Mouse (Mus musculus) right cerebral cortex, postnatal 14 days (tissue): ENCODE data around the gene Elk4.

Source experiments
- DNase-seq: peaks from one replicate; pipeline ENCODE4 v3.0.0; 2022

Elk4 gene

DNA sequence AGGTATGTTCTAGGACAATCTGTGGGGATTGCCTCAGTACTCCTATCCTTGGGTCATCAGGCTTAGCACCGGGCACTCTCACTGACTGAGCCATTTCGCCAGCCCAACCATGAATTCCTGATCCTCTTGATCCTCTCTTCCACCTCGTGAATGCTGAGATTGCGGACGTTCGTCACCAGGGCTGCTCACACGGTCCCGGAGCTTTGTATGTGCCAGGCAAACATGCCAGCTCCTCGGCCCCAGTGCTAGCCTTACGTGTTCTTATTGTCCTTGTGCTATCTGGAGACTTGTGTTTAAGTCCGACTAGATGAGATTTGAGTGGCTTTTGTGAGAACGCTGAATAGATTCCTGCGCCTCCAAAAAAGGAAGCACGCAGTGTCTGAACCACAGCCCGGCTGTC, 20.0 kb upstream of the Elk4 start:
- DNase-seq = no peak

DNA sequence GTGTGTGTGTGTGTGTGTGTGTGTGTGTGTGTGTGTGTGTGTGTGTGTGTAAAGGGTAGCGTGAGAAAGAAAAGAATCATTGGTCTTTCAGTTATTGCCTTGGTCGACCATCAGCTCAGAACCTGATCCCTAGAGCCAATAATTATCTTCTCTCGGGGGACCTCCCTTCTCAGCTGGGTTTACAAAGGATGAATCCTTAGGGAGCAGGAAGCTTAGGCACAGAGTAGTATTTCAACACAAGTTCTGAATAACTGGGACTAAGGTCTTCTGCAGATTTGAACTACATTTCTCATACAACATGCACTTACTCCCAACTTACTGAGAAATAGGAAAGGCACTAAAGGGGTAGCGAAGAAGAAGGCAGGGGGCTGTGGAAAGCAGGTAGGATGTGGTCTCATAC, 17.9 kb upstream of the Elk4 start:
- DNase-seq = no peak

DNA sequence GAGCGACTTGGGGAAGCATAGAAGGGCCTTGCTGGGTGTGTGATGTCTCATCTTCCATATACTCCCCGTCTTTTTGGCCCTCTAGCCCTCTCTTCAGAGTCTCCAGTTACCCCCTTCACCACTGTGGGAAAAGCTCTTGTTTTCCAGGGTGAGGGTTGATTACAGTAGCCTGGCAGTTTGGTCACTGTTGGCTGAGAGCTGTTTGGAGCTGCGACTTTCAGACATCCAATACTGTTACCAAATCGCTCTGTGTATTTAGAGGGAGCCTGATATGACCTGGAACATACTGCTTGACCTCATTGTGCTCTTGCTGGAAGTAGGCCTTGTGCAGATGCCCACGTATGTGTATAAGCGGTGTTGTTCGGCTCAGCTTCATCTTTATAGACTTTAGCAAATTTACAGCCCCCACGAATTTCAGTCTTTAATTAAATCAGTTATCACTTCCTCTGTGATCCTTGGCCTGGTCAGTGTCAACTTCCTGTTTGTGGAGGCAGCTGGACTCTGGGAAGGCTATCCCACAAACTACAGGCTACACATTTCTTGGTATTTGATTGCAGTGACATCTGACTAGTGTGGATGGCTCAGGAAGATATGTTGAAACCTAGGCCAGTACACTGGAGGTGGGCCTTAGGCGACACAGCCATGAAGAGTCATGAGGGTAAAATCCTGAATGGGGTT, 17.2 kb upstream of the Elk4 start:
- DNase-seq = no peak

DNA sequence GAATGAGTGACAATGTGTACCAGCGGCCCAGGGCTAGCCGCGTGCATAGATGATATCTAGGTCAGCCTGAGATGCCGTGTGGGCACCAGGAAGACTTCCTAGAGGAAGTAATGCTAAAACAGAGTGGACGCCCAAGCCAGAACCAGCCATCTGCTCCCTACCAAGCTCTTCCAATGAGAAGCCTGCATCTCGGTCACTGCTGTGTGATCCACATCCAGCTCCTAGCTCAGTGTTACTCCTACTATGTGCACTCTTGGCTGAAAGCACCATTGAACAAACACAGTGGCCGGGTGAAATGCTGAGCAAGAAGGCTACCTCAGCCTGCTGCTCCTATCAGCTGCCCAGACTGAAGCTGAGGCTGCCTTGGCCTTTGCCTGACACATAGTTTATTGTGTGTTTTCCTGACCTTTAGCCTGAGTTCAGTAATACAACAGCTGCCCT, 14.8 kb upstream of the Elk4 start:
- DNase-seq = no peak

DNA sequence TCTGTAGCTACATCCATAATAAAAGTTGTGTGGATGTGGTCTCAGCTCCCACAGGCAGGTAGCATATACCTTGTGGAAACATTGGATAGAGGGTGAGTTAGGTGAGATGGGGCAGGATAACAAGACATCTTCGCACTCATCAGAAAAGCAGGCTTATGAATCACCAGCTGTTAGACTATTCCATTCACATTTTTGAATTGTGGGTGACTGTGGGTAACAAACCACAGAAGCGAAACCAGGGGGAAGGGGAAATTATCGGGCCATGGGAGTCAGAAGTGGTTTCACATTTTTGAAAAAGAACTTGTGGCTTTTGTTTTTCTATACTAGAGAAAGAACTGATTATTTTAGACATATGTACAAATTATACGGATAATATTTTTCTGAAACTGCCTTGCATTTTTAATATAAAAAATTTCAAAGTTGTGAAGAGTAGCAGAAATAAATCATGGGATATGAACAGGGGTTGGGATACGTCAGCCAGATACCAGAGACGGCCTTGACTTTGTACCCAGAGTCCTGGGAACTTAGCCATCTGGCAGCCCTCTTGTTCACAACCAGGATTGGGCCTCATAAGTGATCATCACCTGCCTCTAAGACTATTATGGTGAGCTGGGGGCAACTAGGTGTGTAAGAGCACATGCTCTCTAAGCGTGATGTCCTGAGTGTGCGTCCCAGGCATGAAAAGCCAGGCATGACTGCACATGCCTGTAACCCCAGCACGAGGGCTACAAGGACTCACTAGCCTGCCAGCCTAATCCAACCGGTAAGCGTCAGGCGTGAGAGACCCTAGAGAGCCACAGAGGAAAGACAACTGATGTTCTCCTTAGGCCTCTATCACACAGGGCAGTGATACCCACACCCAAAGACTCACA, 14.0 kb upstream of the Elk4 start:
- DNase-seq = no peak

DNA sequence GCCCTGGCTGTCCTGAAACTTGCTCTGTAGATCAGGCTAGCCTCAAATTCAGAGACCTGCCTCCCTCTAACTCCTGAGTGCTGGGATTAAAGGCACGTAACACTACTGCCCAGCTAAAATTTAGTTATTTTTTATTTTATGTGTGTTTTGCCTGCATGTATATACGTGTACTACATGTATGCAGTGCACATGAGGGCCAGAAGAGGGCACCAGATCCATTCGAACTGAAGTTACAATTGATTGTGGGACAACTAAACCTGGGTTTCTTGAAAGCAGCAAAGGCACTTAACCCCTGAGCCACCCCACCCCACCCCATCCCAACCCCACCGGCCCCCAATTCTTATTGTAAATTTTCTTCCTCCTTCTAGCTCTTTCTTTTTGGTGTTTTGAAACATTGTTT, 12.3 kb upstream of the Elk4 start:
- DNase-seq = peak; percentile 69

DNA sequence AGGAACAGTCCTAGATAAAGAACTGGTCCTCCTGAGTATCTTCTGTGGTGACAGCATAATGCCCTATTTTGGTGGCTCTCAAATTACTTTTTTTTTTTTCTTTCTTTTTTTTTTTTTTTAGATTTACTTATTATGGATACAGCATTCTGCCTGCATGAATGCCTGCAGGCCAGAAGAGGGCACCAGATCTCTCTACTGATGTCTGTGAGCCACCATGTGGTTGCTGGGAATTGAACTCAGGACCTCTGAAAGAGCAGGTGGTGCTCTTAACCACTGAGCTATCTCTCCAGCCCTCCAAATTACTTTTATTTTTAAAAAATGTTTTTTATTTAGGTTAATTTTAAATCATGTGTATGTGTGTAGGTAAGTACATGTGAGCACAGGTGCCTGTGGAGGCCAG, 6.9 kb upstream of the Elk4 start:
- DNase-seq = no peak

DNA sequence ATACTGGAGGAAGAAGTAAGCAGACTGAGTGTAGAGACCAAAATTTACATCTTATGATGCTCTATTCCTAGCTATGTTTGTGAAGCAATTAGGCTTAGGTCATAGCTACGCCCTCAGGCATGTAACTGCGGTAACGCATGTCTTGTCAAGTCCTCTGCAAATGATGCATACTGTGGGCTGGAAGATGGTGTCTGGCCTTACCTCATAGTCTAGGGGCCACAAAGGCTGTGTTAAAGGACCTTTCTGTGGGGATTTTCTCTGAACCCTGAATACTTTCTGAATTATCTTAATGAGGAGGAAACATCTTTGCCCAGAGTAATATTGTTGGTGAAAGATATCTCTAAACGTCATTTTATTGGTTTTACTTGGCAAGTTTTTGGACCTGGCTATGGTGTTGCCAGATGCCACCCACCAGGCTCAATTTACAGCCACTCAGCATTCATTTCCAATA, 5.5 kb upstream of the Elk4 start:
- DNase-seq = no peak

DNA sequence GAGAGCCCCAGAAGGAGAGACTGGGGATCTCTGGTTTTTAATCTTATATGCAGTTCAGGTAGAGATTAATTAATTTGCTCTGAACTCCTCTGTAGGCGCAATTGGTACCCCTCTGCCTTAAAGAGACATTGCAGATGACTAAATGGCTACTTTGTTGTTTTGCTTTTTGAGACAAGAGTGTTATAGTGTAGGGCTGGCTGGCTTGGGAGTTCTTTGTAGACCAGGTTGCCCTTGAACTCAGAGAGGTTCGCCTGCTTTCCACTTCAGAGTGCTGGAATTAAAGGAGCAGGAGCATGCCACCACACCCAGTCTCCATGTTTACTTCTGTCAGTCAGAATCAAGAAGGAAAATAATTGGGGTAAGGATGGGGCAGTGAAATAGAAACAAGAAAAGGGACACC, 4.3 kb upstream of the Elk4 start:
- DNase-seq = no peak

DNA sequence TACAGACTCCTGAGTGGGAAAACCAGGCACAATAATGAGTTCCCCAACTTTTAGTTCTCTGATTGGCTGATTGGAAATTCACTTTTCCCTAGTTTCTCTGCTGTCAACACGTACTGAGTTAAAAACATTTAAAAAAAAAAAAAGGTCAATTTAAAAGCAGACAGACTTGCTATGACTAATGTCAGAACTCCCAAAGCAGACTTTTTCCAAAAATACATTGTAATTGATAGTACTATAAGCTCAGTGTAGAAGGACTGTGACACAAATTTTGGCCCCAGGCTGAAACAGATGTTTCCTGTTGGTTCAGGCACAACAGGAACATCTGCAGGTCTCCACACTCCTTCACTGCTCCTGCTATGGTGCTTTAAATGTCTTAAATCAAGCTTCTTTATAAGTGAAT, 3.6 kb upstream of the Elk4 start:
- no peak for DNase-seq

DNA sequence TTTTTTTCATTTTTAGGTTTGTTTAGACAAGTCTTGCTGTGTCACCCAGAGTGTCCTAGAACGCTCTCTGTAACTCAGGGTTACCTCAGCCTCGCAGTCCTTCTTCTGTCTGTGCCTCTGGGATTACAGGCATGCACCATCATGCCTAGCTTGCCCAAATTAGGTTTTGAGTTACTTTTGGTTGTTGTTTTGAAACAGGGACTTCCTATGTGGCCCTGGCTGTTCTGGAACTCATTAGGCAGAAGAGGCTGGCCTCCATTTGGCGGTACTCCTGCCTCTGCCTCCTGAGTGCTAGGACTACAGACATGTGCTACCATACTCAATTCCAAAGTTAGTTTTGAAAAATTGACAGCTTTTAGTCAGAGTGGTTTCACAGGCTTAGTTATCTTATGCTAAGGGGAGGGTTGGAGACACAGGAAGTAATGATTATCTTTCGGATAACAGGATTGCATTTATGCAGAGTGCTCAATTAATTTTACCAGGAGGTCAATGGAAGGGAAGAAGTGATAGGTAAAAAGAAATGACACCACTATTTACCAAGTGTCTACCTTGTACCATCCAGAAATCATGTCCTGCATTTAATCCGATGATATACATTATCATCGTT, 2.7 kb upstream of the Elk4 start:
- no peak for DNase-seq

DNA sequence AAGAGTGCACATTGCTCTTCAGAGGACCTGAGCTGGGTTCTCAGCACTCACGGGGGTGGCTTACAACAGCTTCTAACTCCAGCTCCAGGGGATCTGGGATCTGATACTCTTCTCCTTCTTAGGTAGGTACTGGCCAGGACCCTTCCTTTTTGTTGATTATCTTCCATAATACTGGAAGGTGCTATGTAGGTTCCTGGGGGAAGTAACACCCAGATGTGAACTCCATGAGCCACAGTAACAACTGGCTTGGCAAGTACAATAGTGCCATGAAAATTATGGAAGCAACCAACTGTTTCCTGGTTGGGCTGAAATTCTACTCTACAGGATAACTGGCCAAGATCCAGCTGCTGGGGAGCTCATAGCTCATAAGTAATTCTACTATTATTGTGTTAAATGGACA, 1.9 kb upstream of the Elk4 start:
- no peak for DNase-seq

DNA sequence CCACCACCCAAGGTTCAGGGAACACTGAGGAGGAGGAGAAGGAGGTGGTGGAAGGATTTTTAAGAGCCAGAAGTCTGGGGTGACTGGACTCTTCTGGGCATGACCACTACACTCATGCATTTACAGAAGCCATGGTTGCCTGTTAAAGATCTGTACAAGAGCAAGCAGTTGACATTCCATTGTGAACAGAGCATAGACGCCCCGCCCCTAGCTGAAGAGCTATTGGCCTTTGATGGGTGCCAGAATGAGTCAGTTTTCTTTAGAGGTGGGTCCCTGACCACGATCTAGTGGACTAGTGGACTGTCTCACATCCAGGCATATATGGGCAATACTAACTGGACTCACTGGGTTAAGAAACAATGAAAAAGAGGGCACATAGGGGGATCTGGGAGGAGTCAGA, 1.4 kb upstream of the Elk4 start:
- DNase-seq = no peak

DNA sequence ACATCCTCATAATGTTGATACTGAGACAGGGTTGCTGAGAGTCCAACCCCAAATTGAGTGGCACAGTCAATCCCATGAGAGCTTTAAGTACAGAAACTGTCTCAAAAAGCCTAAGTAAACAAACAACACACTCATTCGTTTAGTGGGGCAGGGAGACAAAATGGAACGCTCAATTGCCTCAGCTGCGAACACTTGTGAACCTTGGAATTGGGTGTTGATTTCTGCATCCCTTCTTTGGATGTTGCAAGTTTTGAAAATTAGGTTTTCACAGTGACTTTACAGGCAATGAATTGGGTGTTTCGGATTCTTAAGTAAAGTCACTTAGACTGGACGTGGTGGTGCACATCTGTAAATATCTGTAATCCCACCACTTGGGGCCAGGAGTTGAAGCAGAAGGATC, 686 bp upstream of the Elk4 start:
- no peak for DNase-seq

DNA sequence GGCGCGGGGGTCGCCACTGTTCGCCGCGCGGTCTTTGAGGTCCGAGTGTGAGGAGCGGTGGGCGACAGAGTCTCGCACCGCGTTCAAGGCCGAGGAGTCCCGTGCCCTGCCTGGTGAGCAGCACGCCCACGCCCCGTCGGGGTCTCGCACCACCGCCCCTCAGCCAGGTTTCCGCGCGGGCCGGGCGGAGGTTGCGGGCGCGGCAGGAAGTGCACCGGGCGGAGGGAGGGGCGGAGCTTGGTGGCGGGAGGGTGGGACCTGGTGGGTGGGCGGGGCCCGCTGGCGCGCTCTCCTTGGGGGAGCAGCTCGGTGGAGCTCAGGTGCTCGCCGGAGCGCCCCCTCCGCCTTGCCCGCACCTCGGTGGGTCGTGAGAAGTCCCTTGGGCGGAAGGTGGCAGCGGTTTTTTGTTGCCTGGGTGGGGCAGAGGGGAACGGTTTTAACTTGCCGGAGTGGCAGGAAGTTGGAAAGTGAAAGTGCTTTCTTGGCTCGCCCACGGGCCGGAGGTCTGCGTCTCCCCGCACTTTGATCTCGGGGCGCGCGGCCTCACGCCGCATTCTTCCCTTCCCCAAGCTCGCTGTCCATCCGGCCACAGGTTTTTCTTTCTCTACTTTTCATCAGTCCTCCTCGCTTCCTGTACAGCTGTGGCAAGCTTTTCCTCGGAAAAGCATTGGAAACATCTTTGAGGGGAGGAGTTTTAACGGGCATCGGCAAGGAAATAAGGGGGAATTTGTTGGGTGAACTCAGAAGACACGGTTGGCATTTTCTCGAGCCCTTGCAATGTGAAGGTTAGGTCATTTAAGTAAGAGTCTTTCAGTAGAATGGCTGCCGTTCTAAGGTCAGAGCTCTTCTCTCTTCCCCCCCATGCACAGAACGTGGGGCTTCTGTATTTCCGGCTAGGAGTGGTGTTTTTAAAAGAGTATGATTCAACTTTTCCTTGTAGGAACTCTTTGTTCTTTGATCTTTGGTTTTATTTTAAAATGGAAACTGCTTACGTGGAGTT, 721 bp downstream of the Elk4 start:
- DNase-seq = peak; percentile 78

DNA sequence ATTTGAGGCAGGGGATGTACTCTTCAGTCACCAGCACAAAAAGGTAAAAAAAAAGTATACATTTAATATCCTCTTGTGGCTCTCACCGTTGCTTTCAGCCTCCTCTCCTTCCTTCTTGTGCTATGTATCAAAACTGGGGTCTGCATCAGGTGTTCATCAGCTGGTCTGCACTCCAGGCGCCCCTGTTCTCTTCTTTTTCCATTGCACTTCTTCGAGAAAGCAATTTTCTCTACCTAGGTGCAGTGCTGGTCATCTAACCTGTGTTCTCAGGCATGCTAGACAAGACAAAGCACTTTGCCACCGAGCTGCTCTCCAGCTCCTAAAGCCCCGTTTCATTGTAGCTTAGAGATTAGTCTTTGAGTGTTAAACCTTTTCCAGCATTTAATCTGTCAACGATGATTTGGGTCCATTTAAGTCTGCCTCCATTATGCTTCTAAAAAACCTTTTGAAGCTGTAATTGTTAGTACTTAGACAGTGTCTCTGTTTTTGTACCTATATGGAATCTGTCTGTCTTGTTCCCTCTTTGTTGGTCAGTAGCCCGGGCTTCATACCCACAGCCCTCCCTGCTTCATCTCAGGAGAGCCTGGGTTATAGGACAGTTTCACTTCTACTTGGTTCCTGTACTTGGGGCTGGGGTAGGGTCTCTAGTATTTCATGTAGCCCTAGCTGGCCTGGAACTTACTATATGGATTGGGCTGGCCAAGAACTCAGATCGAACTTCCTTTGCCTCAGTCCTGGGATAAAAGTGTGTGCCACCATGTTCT, 1.7 kb downstream of the Elk4 start:
- DNase-seq = no peak

DNA sequence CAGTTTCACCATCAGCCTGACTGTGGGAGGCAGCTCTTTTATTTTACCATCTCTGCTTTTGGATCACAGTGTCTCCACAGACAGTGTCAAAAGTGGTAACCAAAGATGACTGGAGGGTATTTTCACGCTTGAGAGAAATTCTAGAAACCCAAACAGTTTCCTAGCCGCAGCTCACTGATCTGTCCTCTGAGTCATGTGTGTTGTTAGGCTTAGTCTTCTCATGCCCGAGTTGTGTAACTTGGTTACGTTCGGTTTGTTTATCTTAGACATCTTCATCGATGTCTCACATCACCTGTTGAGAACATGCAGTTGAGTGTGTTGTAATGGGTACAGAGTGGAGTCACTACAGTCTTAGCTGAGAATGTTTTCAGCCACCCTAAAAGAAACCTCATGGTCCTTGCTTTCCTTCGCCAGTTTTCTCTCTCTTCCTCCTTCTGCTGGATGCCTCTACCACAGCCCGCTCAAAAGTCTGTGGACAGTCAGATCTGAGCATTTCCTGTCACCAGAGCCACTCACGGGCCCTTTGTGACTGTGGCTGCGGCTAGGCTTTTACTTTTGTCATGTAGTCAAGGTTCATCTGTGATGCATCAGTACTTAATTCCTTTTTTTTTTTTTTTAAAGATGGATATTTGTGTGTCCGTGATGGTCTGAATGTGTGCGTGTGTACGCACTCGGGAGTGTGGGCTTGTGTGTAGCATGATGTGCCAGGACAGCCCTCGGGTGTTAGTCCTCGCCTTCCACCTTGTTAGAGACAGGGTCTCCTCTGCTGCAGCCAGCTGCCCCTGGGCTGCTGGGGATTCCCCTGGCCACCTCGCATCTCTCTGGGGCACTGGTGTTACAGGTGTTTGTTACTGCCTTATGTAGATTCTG, 3.5 kb downstream of the Elk4 start:
- DNase-seq = no peak

DNA sequence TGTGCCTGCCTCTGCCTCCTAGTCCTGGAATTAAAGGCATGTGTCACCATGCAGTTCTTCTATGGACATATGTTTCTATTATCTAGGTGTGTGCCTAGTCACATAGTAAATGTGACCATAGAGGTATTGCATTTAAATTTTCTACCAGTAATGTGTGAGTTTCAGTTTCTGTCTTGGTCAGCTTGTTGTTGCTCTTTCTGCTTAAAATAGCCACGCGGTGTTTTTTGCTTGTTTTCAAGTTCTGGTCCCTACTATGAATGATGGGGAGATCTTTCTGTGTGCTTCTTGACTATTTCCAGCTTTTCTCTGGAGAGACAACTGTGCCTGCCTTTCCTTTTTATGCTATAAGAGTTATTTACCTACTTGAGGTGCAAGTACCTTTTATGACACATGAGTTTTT, 4.4 kb downstream of the Elk4 start:
- no peak for DNase-seq

DNA sequence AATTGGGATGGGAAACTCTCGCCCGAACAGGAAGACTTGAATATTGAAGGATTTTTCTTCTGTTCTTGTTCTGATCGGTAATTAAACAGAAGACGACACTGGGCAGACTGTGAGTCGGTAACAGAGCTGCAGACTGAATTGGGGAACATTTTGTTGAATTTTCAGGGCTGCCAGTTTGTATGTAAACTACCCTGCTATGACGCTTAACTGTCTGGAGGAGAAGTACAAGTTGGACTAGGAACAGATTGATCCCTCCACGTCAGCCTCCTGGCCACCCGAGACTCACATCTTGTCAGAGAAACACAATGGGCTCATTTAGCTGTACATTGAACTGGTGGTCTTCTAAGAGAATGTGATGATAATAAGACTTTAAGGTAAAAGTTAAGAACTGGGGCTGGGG, 5.5 kb downstream of the Elk4 start:
- no peak for DNase-seq

DNA sequence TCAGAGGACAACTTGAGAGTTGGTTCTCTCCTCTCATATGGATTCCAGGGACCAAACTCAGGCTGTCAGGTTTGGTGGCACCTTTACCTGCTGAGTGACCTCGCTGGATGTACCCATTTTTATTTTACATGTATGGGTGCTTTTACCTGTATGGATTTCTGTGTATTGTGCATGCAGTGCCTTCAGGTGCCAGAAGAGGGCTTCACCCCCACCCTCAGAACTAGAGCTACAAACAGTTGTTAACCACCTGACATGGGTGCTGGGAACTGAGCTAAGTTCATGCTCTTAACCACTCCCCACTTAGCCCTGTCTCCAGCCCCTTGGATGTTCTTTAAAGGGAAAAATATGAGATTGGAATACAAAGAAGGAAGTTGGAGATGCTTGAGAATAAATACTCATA, 7.4 kb downstream of the Elk4 start:
- no peak for DNase-seq

DNA sequence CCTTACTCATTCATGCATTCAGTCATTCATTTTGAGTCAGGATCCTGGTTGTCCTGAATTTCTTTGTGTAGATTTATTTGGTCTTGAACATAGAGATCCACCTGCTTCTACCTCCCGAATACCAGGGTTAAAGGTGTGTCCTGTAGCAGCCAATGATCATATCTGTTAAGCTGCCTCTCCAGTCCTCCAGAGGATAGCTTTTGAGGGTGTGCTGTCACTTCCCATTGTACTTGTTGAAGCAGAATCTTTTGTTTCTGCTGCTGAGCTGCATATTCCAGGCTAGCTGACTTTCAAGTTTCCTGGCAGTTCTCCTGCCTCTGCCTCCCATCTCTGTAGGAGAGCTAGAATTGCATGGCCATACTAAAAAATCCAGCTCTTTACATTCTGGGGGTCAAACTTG, 9.3 kb downstream of the Elk4 start:
- DNase-seq = no peak
